Mouse (Mus musculus): ENCODE data around the gene C1ql3. TPM values are rescaled to one million over a fixed set of nuclear protein-coding genes. Genes with fewer than 3 reads are reported as not detected.

Gene C1ql3
- polyA plus RNA-seq (2012; rRNA removed): 0.04 and 0.15 TPM in 2 replicates

DNA sequence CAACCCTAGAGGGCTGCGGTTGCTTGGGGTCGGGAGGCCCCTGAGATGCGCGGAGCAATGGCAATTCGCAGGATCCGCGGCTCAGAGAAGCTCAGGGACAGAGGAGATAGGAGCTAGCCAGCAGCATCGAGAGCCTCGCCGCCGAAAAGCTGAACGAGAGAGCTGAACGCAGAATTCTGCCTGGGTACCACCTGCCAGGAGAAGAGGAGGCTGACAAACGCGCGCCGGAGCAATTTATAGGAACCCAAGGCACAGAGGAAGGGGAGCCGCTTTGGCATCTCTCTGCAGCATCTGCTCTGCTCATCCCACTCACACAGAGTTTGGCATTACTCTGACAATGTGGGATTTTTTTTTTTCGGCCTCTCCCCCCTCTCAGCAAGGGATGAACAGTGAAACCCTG lies at the start of gene C1ql3:
C1ql3 (minus strand) TSS at position 335 of the 400 bp plus-strand sequence.
- Histone ChIP-seq H3K36me3 (ENCODE audit: control insufficient read depth, insufficient read depth, low read length) (no peaks in the 10 kb centered on the region), H3K27me3 (ENCODE audit: control insufficient read depth, insufficient read depth, low read length) (peaks cover 16% of the 10 kb centered on the region), H3K4me1 (ENCODE audit: control insufficient read depth, insufficient read depth, insufficient read length) (peaks cover 8% of the 10 kb centered on the region), H3K27ac (ENCODE audit: insufficient read depth, low read length) (no peak within 1 kb of the TSS), H3K4me3 (ENCODE audit: extremely low read depth, insufficient read depth, insufficient read length) (peak within 1 kb of the TSS; percentile 39; the same call in 1 of the 2 replicates)
- 2% methylated on average over 19 of the region's 19 CpGs for WGBS
- DNase-seq (ENCODE audit: low read depth in 1 of 2, low spot score in 2 of 2): no peak
- TF ChIP-seq CTCF (IDR thresholded peaks at IDR 0.05; ENCODE audit: extremely low read depth, insufficient read depth, insufficient read length, insufficient replicate concordance): no peak
- TF ChIP-seq POLR2A (IDR thresholded peaks at IDR 0.05; ENCODE audit: low read depth, low read length): no peak

DNA sequence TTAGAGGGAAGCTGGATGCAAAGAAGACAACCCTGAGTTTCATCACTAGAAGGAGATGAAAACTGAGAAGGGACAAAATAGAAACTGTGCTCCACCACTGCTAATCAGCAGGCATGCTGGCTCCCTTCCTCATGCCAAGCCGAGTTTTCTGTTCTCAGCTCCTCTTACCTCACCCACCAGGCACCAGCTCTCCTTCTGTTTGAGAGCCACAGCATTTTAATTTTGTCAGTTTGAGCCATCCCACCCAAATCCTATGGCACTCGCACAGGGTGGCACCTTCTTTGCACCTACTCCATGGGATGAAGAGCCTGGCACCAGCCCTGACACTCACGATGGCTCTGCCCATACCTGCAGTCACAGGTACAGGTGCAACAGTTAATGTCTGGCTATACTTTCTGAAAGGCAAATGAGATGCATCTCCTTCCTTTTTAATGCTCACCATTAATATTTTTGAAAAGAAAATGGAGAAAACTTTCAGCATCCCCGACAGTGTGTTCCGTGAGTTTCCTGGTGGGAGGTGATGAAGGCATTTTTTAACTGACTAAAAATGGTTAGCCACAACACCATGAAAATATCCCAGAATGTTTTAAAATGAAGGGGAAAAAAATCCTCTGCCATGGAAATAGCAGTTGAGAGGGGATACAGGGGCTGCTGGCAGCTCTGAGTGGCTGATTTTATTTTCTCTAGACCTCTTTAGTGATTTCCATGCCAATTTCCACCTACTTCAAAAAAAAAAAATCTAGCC lies 49.0 kb upstream of the C1ql3 start:
- H3K4me3 ChIP-seq (ENCODE audit: extremely low read depth, insufficient read depth, insufficient read length): no peak overlapping the region
- no peaks in the 10 kb centered on the region for H3K27me3 ChIP-seq (ENCODE audit: control insufficient read depth, insufficient read depth, low read length)
- no peaks in the 10 kb centered on the region for H3K36me3 ChIP-seq (ENCODE audit: control insufficient read depth, insufficient read depth, low read length)
- WGBS: 89% methylated on average over 5 of the region's 5 CpGs
- no peak for TF ChIP-seq POLR2A (IDR thresholded peaks at IDR 0.05; ENCODE audit: low read depth, low read length)
- no peak for TF ChIP-seq CTCF (IDR thresholded peaks at IDR 0.05; ENCODE audit: extremely low read depth, insufficient read depth, insufficient read length, insufficient replicate concordance)
- H3K27ac ChIP-seq (ENCODE audit: insufficient read depth, low read length): no peak overlapping the region
- no peaks in the 10 kb centered on the region for H3K4me1 ChIP-seq (ENCODE audit: control insufficient read depth, insufficient read depth, insufficient read length)
- DNase-seq (ENCODE audit: low read depth in 1 of 2, low spot score in 2 of 2): no peak

DNA sequence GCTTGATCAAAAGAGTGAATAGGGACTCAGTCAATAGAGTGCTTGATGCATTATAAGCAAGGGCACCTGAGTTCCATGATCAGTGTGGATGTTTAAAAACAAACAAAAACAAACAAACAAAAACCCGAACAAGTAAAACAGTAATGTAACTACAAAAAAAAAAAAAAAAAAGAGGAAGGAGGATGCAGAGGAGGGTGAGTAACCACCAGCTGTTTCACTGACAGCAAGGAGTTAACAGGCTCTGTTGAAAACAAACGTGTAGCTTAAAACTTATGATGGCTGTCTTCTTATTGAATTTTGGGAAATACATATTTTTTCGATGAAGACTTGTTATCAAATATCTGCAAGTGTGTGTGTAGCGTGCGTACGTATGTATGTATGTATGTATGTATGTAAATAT lies 37.0 kb upstream of the C1ql3 start:
- 74% methylated on average over 6 of the region's 6 CpGs for WGBS
- no peak for TF ChIP-seq POLR2A (IDR thresholded peaks at IDR 0.05; ENCODE audit: low read depth, low read length)
- TF ChIP-seq CTCF (IDR thresholded peaks at IDR 0.05; ENCODE audit: extremely low read depth, insufficient read depth, insufficient read length, insufficient replicate concordance): no peak
- no peak for DNase-seq (ENCODE audit: low read depth in 1 of 2, low spot score in 2 of 2)

DNA sequence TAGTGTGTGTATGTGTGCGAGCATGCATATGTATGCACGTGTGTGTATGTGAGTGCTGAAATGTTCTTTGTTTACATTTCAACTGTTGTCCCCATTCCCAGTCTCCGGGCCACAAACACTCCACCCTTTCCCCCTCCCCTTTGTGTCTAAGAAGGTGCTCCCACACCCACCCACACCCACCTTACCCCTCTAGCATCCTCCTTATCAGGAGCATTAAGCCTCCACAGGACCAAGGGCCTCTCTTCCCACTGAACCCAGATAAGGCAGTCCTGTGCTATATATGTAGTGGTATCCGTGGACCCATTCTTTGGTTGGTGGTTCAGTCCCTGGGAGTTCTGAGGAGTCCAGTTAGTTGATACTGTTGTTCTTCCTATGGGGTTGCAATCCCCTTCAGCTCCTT lies 32.9 kb upstream of the C1ql3 start:
- Histone ChIP-seq H3K4me1 (ENCODE audit: control insufficient read depth, insufficient read depth, insufficient read length) (no peaks in the 10 kb centered on the region), H3K27ac (ENCODE audit: insufficient read depth, low read length) (no peak overlapping the region), H3K4me3 (ENCODE audit: extremely low read depth, insufficient read depth, insufficient read length) (no peak overlapping the region), H3K27me3 (ENCODE audit: control insufficient read depth, insufficient read depth, low read length) (no peaks in the 10 kb centered on the region), H3K36me3 (ENCODE audit: control insufficient read depth, insufficient read depth, low read length) (no peaks in the 10 kb centered on the region)
- WGBS: 92% methylated on average over 4 of the region's 4 CpGs
- no peak for TF ChIP-seq POLR2A (IDR thresholded peaks at IDR 0.05; ENCODE audit: low read depth, low read length)
- no peak for TF ChIP-seq CTCF (IDR thresholded peaks at IDR 0.05; ENCODE audit: extremely low read depth, insufficient read depth, insufficient read length, insufficient replicate concordance)
- no peak for DNase-seq (ENCODE audit: low read depth in 1 of 2, low spot score in 2 of 2)

More for the DNA sequence above, 37.0 kb upstream of the C1ql3 start:
- Histone ChIP-seq H3K27ac (ENCODE audit: insufficient read depth, low read length) (no peak overlapping the region), H3K36me3 (ENCODE audit: control insufficient read depth, insufficient read depth, low read length) (no peaks in the 10 kb centered on the region), H3K4me1 (ENCODE audit: control insufficient read depth, insufficient read depth, insufficient read length) (no peaks in the 10 kb centered on the region), H3K4me3 (ENCODE audit: extremely low read depth, insufficient read depth, insufficient read length) (no peak overlapping the region), H3K27me3 (ENCODE audit: control insufficient read depth, insufficient read depth, low read length) (no peaks in the 10 kb centered on the region)

DNA sequence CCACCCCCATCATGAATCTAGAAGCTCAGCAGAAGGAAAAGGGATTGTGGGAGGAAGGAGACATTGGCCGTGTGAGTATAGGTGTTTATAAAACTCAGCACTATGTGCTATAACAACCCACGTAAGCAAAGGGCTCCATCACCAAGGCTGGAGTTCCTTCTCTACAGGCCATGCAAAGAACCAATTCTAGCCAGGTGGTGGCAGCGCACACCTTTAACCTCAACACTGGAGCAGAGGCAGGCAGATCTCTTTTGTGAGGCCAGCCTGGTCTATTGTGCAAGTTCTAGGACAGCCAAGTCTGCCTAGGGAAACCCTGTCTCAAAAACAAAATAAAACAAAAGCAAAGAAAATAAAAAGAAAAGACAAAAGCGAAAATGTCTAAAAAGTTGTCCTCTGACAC lies 28.2 kb upstream of the C1ql3 start:
- Histone ChIP-seq H3K36me3 (ENCODE audit: control insufficient read depth, insufficient read depth, low read length) (no peaks in the 10 kb centered on the region), H3K27ac (ENCODE audit: insufficient read depth, low read length) (no peak overlapping the region), H3K4me3 (ENCODE audit: extremely low read depth, insufficient read depth, insufficient read length) (no peak overlapping the region), H3K4me1 (ENCODE audit: control insufficient read depth, insufficient read depth, insufficient read length) (no peaks in the 10 kb centered on the region), H3K27me3 (ENCODE audit: control insufficient read depth, insufficient read depth, low read length) (no peaks in the 10 kb centered on the region)
- DNase-seq (ENCODE audit: low read depth in 1 of 2, low spot score in 2 of 2): no peak
- WGBS: 88% methylated on average over 4 of the region's 4 CpGs
- TF ChIP-seq POLR2A (IDR thresholded peaks at IDR 0.05; ENCODE audit: low read depth, low read length) (no peak), CTCF (IDR thresholded peaks at IDR 0.05; ENCODE audit: extremely low read depth, insufficient read depth, insufficient read length, insufficient replicate concordance) (no peak)

DNA sequence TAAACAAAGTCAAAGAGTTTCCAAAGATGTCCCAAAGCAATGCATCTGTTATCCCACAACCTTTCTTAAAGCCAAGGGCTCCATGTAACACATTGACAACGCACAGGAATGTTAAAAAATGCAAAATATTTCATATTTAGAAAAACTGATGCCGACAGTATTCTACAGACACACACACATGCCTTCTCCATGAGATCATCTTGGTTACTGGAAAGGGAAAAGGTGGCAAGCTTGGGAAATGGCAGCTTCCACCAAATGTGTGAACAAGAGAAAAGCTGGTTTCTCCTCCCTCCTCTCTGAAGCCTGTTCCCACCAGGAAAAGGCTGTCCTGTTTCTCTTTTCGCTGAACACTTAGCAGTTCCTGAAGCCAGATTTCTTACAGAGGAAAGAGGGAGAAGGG lies 27.2 kb upstream of the C1ql3 start:
- no peak overlapping the region for H3K27ac ChIP-seq (ENCODE audit: insufficient read depth, low read length)
- no peak overlapping the region for H3K4me3 ChIP-seq (ENCODE audit: extremely low read depth, insufficient read depth, insufficient read length)
- 71% methylated on average over 3 of the region's 3 CpGs for WGBS
- TF ChIP-seq CTCF (IDR thresholded peaks at IDR 0.05; ENCODE audit: extremely low read depth, insufficient read depth, insufficient read length, insufficient replicate concordance) (no peak), POLR2A (IDR thresholded peaks at IDR 0.05; ENCODE audit: low read depth, low read length) (no peak)
- no peaks in the 10 kb centered on the region for H3K36me3 ChIP-seq (ENCODE audit: control insufficient read depth, insufficient read depth, low read length)
- no peaks in the 10 kb centered on the region for H3K4me1 ChIP-seq (ENCODE audit: control insufficient read depth, insufficient read depth, insufficient read length)
- DNase-seq (ENCODE audit: low read depth in 1 of 2, low spot score in 2 of 2): no peak
- no peaks in the 10 kb centered on the region for H3K27me3 ChIP-seq (ENCODE audit: control insufficient read depth, insufficient read depth, low read length)

DNA sequence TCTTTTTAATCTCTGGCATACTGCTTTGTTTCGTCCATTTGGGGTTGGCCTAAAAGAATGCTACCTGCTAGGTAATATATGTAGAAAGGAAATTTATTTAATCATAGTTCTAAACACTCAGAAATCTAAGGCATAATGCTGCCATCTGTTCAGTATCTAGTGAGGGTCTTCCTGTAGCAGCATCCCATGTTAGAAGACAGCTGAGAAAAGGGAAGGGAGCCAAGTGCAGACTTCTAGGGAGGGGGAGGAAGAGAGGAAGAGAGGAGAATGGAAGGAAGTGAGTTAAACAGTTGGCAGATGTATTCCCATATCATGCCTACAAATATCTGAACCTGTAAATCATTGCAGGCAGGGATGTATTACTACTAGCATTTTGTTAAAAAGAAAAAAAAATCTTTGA lies 7.3 kb upstream of the C1ql3 start:
- Histone ChIP-seq H3K27me3 (ENCODE audit: control insufficient read depth, insufficient read depth, low read length) (no peaks in the 10 kb centered on the region), H3K36me3 (ENCODE audit: control insufficient read depth, insufficient read depth, low read length) (no peaks in the 10 kb centered on the region), H3K4me1 (ENCODE audit: control insufficient read depth, insufficient read depth, insufficient read length) (no peaks in the 10 kb centered on the region), H3K4me3 (ENCODE audit: extremely low read depth, insufficient read depth, insufficient read length) (no peak overlapping the region), H3K27ac (ENCODE audit: insufficient read depth, low read length) (no peak overlapping the region)
- no peak for DNase-seq (ENCODE audit: low read depth in 1 of 2, low spot score in 2 of 2)
- WGBS: 85% methylated on average over 1 of the region's 1 CpGs
- TF ChIP-seq POLR2A (IDR thresholded peaks at IDR 0.05; ENCODE audit: low read depth, low read length) (no peak), CTCF (IDR thresholded peaks at IDR 0.05; ENCODE audit: extremely low read depth, insufficient read depth, insufficient read length, insufficient replicate concordance) (no peak)

Data from spleen, adult 2 months (tissue).